Mouse (Mus musculus) lung, postnatal 0 days (tissue): ENCODE measurements around the gene Vps16.

ENCODE experiments used
- CTCF ChIP-seq: IDR thresholded peaks from 2 replicates; pipeline ENCODE4 v1.5.1; 2016; ENCODE audit warnings: antibody characterized with exemption, mild to moderate bottlenecking
- EP300 ChIP-seq: IDR thresholded peaks from 2 replicates; pipeline ENCODE4 v1.6.1; 2016; ENCODE audit warnings: antibody characterized with exemption, mild to moderate bottlenecking, control low read depth

DNA sequence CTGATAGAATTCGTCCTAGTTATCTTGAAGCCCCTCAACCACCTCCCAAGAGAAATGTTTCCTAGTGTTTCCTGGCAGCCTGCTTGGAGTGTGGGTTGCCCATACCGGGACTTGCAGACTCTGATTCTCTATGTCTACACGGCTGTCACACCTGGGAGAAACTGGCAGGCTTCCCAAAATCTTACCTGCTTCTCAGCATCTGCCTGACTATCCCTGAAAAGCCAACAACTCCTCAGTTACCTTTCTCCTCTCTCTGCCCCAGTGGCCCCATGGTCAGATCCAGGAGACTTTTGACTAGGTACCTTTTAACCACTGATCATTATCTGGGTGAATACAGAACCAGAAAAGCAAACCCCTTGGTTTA lies 27.6 kb downstream of the Vps16 start:
- TF ChIP-seq CTCF (no peak), EP300 (no peak)
